Mouse (Mus musculus) heart, postnatal 14 days (tissue): ENCODE results near the gene Cc2d1a. TPM values are rescaled to one million over a fixed set of nuclear protein-coding genes. Genes with fewer than 3 reads are reported as not detected.

Experiments used
- DNase-seq, 2 experiments: peaks; one replicate each; pipeline ENCODE4 v3.0.0; 2021 to 2022
- intact Hi-C: fragments of 180-260 bp; cut with DNase I; formaldehyde crosslinking; loops from one replicate; pipeline ENCODE4 v1.15.1; 2025
- long read RNA-seq, 2 experiments: library from polyadenylated mRNA; stranded (forward); transcript quantifications; one replicate each; pipeline ENCODE4 v2.0.0; 2021
- total RNA-seq, 2 experiments: library from RNA; stranded (reverse); gene quantifications; 2 replicates each; pipeline ENCODE4 v1.2.3; 2021

Gene Cc2d1a
- total RNA-seq = 10 to 100 TPM; 12.8 to 13.5 TPM
- long read RNA-seq, experiment 1, transcript Cc2d1a-201 (29 exons, 3,471 nt) = major isoform, 8 of 20 reads
- long read RNA-seq, experiment 1, partial matches to known transcripts = 6 of 20 reads
- long read RNA-seq, experiment 1, other reads (novel, unspliced or antisense) = 6 of 20 reads
- long read RNA-seq, experiment 2, transcript Cc2d1a-201 (29 exons, 3,471 nt) = major isoform, 6 of 13 reads
- long read RNA-seq, experiment 2, partial matches to known transcripts = 5 of 13 reads
- long read RNA-seq, experiment 2, other reads (novel, unspliced or antisense) = 2 of 13 reads

GRCm38 (mm10) chr8:84147769-84148530 is at the start of gene Cc2d1a, which contains the start of gene 4930432K21Rik:
Gene Cc2d1a, minus strand, starts transcription at chr8:84147936.
Gene 4930432K21Rik, plus strand, starts transcription at chr8:84148025.
- intact Hi-C loops = no loop called here
- DNase-seq = peak; percentile 90 to 93

GRCm38 (mm10) chr8:84197141-84197921 is 49.6 kb upstream of the Cc2d1a start:
- intact Hi-C loops = no loop called here

DNA sequence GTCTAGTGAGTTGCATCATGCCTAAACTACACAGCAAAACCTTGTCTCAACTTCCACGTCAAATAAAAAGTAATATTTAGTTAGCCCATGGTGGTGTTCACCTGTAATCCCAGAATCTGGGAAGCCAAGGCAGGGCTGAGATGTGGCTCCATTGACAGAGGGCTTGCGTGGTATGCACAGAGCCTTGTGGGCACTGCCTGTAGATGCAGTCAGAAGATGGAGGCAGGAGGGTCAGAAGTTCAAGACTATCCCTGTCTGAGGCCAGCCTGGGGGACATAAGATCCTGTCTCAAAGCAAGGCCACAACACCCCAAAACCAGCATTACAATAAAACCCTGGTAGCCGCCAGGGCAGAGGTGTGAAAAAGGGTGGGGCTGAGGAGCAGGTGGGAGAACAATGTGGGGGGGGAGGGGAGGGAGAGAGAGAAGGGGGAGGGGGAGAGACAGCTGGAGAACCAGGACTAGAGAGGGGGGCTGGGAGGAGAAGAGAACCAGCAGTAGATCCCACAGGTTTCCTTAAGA is 46.5 kb upstream of the Cc2d1a start:
- intact Hi-C loops = no loop called here
- DNase-seq = no peak

More at GRCm38 (mm10) chr8:84197141-84197921, 49.6 kb upstream of the Cc2d1a start:
- DNase-seq = peak; percentile 91 to 92

DNA sequence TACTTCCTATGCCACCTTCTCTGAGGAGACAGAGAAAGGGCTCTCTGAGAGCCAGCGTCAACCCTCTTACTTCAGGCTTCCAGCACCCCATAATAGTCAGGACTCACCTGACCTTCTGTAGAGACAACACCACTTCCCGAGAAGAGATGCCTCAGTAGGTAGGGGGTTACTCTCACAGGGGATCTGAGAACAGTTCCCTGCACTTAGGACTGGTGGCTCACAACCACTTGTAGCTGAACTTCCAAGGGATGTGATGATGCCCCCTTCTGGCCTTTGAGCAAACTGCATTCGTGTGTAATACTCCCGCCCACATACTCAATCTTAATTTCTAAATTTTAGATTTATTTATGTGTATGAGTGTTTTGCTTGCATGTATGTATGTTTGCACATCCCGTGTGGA is 45.8 kb upstream of the Cc2d1a start:
- intact Hi-C loops = no loop called here
- DNase-seq = no peak

- intact Hi-C loops = no loop called here
- no peak for DNase-seq
These were observed 45.4 kb upstream of the Cc2d1a start for GRCm38 (mm10) chr8:84193161-84193560.

- intact Hi-C loops = no loop called here
- peak; percentile 91 for DNase-seq
These were observed 44.8 kb upstream of the Cc2d1a start for GRCm38 (mm10) chr8:84192555-84192954.

GRCm38 (mm10) chr8:84192023-84192422 is 44.3 kb upstream of the Cc2d1a start:
- intact Hi-C loops = no loop called here
- peak; percentile 78 to 80 for DNase-seq

- intact Hi-C loops = no loop called here
- DNase-seq = no peak
These were observed 42.6 kb upstream of the Cc2d1a start for GRCm38 (mm10) chr8:84190191-84190867.

GRCm38 (mm10) chr8:84189603-84190002 is 41.9 kb upstream of the Cc2d1a start:
- DNase-seq = peak; percentile 64 to 70
- intact Hi-C loops = no loop called here

- no peak for DNase-seq
- intact Hi-C loops = no loop called here
These were observed 40.9 kb upstream of the Cc2d1a start for GRCm38 (mm10) chr8:84188671-84189070.

DNA sequence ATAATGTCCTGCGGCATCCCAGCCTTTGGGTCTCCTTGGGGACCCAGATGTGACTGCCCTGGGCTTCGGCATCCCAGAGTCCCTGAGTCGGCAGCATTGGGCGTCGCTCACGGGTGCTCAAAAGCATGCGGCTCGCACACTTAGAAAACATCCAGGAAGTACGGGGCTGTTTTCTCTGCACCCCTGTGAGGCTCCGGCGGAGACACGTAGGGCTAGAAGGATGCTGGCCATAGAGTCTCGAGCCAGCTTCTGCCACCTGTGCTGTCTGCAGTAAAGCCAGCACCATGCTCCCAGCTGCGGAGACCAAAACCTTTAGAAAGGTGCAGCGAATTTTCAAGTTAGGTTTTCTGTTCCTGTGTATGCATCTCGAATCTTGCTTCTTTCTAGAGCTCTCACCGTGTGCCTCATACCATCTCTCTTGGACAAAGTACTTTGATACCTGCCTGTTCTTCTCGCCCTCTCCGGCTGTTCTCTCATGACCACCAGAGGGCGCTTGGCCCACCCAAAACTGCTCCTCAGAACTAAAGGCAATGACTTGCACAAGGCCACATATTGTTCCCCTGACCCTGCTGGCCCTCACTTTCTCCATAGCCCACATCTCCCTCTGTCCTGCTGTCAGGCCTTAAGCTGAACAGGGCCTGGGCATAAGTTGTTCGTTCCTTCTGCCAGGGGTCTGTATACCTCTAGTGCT is 39.5 kb upstream of the Cc2d1a start:
- intact Hi-C loops = loop anchor here (1.0 to 2.0 kb wide), 3 partner anchors 98 to 170 kb away; no protein-coding TSS in a partner anchor
- peak; percentile 71 to 75 for DNase-seq

DNA sequence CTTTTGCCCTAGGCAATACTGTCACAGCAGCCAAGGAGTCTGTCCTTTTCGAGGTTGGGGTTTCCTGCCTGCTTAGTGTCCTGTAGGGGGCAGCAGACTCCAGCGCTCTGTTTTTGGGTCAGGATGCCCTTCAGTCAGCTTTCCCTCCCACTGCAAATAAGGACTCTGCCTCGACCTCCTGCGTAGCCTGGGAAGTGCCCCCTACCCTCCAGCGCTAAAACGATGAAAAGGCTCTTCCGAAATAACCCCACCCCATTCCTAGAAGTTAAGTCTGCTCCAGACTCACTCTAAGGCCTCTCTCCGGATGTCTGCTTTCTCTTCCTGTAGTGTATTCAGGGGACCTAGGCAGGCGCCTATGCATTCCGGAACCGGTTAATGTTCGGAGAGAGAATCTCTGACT is 38.8 kb upstream of the Cc2d1a start:
- intact Hi-C loops = loop anchor here (1.0 to 2.0 kb wide), 3 partner anchors 25 to 170 kb away; no protein-coding TSS in a partner anchor
- peak; percentile 78 to 84 for DNase-seq

DNA sequence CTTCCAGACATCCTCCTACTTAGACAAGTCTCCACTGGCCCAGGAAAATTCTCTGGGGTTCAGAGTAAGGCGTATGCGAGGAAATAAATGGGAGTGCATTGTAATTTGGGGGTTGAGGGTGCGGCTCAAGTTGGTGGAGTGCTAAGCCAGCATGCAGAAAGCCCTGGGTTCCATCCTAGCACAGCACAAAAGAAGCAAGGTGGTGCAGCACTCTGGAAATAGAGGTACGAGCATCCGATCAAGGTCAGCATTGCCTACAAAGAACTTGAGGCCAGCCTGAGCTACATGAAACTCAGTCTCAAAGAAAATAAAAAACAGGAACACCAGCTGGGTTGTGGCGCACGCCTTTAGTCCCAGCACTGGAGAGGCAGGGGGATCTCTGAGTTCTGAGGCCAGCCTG is 37.4 kb upstream of the Cc2d1a start, which contains the start of gene Nanos3:
Gene Nanos3, minus strand, starts transcription at position 101 of the 400 bp plus-strand sequence.
- intact Hi-C loops = no loop called here
- DNase-seq = no peak

GRCm38 (mm10) chr8:84184085-84185043 is 36.6 kb upstream of the Cc2d1a start:
- intact Hi-C loops = no loop called here

DNA sequence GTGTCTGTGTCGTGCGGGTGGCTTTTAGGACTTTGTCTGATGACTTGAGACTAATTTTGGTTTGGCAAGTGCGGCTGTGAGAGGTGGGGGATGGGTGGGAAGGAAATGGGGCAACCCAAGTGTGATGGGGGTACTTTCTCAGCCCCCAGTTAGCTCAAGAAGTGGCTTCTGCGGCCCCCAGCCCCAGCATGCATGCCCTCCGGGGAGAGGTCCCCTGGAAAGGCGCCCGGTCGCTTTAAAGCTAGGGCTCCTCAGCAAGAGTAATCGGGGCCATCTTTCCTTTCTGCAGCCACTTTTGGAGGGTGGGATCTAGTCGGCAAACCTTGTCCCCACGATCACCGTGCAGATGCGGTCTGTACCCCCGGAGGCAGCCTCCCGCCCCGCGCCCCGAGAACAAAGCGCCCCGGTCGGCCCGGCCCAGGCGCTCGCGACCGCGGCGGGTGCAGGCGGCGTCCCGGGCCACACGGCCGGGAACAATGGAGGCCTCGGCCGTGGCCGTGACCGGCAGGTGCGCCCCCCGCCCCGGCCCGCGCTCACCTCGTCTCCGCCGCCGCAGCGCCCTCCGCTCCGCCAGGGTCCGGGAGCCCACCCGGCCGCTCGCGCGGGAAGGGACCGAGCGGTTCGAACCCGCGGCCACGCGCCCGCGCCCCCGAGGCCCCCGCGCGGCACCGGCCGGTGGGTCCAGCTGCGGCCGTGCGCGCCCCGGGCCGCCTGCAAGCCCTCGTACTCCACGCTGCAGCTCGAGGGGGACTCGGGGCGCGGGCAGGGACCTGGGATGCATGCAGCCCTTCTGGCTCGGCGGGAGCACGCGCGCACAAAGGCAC is 35.7 kb upstream of the Cc2d1a start:
- DNase-seq = peak; percentile 55 to 61
- intact Hi-C loops = no loop called here

More at GRCm38 (mm10) chr8:84184085-84185043, 36.6 kb upstream of the Cc2d1a start:
- no peak for DNase-seq

- intact Hi-C loops = no loop called here
- no peak for DNase-seq
These were observed 35.1 kb upstream of the Cc2d1a start for GRCm38 (mm10) chr8:84182833-84183232.

GRCm38 (mm10) chr8:84180530-84181190 is 32.9 kb upstream of the Cc2d1a start:
- intact Hi-C loops = no loop called here
- DNase-seq = peak; percentile 59 to 63
